Mouse (Mus musculus): Measurements from ENCODE around the gene Tmed4. TPM values are rescaled to one million over a fixed set of nuclear protein-coding genes. Genes with fewer than 3 reads are reported as not detected.
A peak's percentile ranks its signal among the peaks of the same experiment; 100 is the strongest.

Gene Tmed4
- 45.7 and 54.5 TPM in 2 replicates for polyA plus RNA-seq (2012; rRNA removed)

GRCm38 (mm10) chr11:6274387-6275093, at the start of gene Tmed4:
Gene Tmed4, minus strand, starts transcription at chr11:6274870.
- H3K27ac ChIP-seq (ENCODE audit: insufficient read depth, low read length), result peak within 1 kb of the TSS; percentile 46
- peak within 1 kb of the TSS; percentile 87 for H3K4me3 ChIP-seq (ENCODE audit: extremely low read depth, insufficient read depth, insufficient read length)
- H3K36me3 ChIP-seq (ENCODE audit: control insufficient read depth, insufficient read depth, low read length), result peaks cover 5% of the 10 kb centered on the region; the same call in 1 of the 2 replicates
- H3K4me1 ChIP-seq (ENCODE audit: control insufficient read depth, insufficient read depth, insufficient read length), result peaks cover 4% of the 10 kb centered on the region; the same call in 1 of the 2 replicates
- WGBS, result under 1% methylated on average over 39 of the region's 39 CpGs
- no peaks in the 10 kb centered on the region for H3K27me3 ChIP-seq (ENCODE audit: control insufficient read depth, insufficient read depth, low read length)
- peak; percentile 93 to 99 for DNase-seq (ENCODE audit: low read depth in 1 of 2, low spot score in 2 of 2)
- TF ChIP-seq POLR2A (IDR thresholded peaks at IDR 0.05; ENCODE audit: low read depth, low read length), result peak; percentile 93
- TF ChIP-seq CTCF (IDR thresholded peaks at IDR 0.05; ENCODE audit: extremely low read depth, insufficient read depth, insufficient read length, insufficient replicate concordance), result peak; percentile 47; the same call in 1 of the 2 replicates

GRCm38 (mm10) chr11:6323348-6323747, 48.7 kb upstream of the Tmed4 start:
- H3K4me1 ChIP-seq (ENCODE audit: control insufficient read depth, insufficient read depth, insufficient read length), result no peaks in the 10 kb centered on the region
- H3K36me3 ChIP-seq (ENCODE audit: control insufficient read depth, insufficient read depth, low read length), result peaks cover 7% of the 10 kb centered on the region
- no peak for DNase-seq (ENCODE audit: low read depth in 1 of 2, low spot score in 2 of 2)
- TF ChIP-seq POLR2A (IDR thresholded peaks at IDR 0.05; ENCODE audit: low read depth, low read length) (no peak), CTCF (IDR thresholded peaks at IDR 0.05; ENCODE audit: extremely low read depth, insufficient read depth, insufficient read length, insufficient replicate concordance) (no peak)
- H3K27me3 ChIP-seq (ENCODE audit: control insufficient read depth, insufficient read depth, low read length), result no peaks in the 10 kb centered on the region
- 92% methylated on average over 5 of the region's 5 CpGs for WGBS
- no peak overlapping the region for H3K4me3 ChIP-seq (ENCODE audit: extremely low read depth, insufficient read depth, insufficient read length)
- no peak overlapping the region for H3K27ac ChIP-seq (ENCODE audit: insufficient read depth, low read length)

- TF ChIP-seq CTCF (IDR thresholded peaks at IDR 0.05; ENCODE audit: extremely low read depth, insufficient read depth, insufficient read length, insufficient replicate concordance) (no peak), POLR2A (IDR thresholded peaks at IDR 0.05; ENCODE audit: low read depth, low read length) (no peak)
- Histone ChIP-seq H3K4me3 (ENCODE audit: extremely low read depth, insufficient read depth, insufficient read length) (no peak overlapping the region), H3K4me1 (ENCODE audit: control insufficient read depth, insufficient read depth, insufficient read length) (no peaks in the 10 kb centered on the region), H3K27me3 (ENCODE audit: control insufficient read depth, insufficient read depth, low read length) (no peaks in the 10 kb centered on the region), H3K27ac (ENCODE audit: insufficient read depth, low read length) (no peak overlapping the region), H3K36me3 (ENCODE audit: control insufficient read depth, insufficient read depth, low read length) (peaks cover 13% of the 10 kb centered on the region)
- 94% methylated on average over 2 of the region's 2 CpGs for WGBS
- no peak for DNase-seq (ENCODE audit: low read depth in 1 of 2, low spot score in 2 of 2)
Measured at GRCm38 (mm10) chr11:6322086-6322485, 47.4 kb upstream of the Tmed4 start.

GRCm38 (mm10) chr11:6319374-6319773, 44.7 kb upstream of the Tmed4 start:
- TF ChIP-seq POLR2A (IDR thresholded peaks at IDR 0.05; ENCODE audit: low read depth, low read length), result no peak
- no peak for TF ChIP-seq CTCF (IDR thresholded peaks at IDR 0.05; ENCODE audit: extremely low read depth, insufficient read depth, insufficient read length, insufficient replicate concordance)
- peaks cover 30% of the 10 kb centered on the region for H3K36me3 ChIP-seq (ENCODE audit: control insufficient read depth, insufficient read depth, low read length)
- H3K27ac ChIP-seq (ENCODE audit: insufficient read depth, low read length), result no peak overlapping the region
- H3K4me1 ChIP-seq (ENCODE audit: control insufficient read depth, insufficient read depth, insufficient read length), result no peaks in the 10 kb centered on the region
- no peak for DNase-seq (ENCODE audit: low read depth in 1 of 2, low spot score in 2 of 2)
- 41% methylated on average over 2 of the region's 2 CpGs for WGBS
- H3K27me3 ChIP-seq (ENCODE audit: control insufficient read depth, insufficient read depth, low read length), result no peaks in the 10 kb centered on the region
- no peak overlapping the region for H3K4me3 ChIP-seq (ENCODE audit: extremely low read depth, insufficient read depth, insufficient read length)

- H3K4me1 ChIP-seq (ENCODE audit: control insufficient read depth, insufficient read depth, insufficient read length), result no peaks in the 10 kb centered on the region
- peaks cover 36% of the 10 kb centered on the region for H3K36me3 ChIP-seq (ENCODE audit: control insufficient read depth, insufficient read depth, low read length)
- no peak for DNase-seq (ENCODE audit: low read depth in 1 of 2, low spot score in 2 of 2)
- H3K4me3 ChIP-seq (ENCODE audit: extremely low read depth, insufficient read depth, insufficient read length), result no peak overlapping the region
- no peak for TF ChIP-seq CTCF (IDR thresholded peaks at IDR 0.05; ENCODE audit: extremely low read depth, insufficient read depth, insufficient read length, insufficient replicate concordance)
- TF ChIP-seq POLR2A (IDR thresholded peaks at IDR 0.05; ENCODE audit: low read depth, low read length), result no peak
- H3K27me3 ChIP-seq (ENCODE audit: control insufficient read depth, insufficient read depth, low read length), result no peaks in the 10 kb centered on the region
- no peak overlapping the region for H3K27ac ChIP-seq (ENCODE audit: insufficient read depth, low read length)
- WGBS, result 88% methylated on average over 5 of the region's 5 CpGs
Measured at GRCm38 (mm10) chr11:6318559-6318958, 43.9 kb upstream of the Tmed4 start.

- no peak overlapping the region for H3K4me3 ChIP-seq (ENCODE audit: extremely low read depth, insufficient read depth, insufficient read length)
- DNase-seq (ENCODE audit: low read depth in 1 of 2, low spot score in 2 of 2), result no peak
- TF ChIP-seq CTCF (IDR thresholded peaks at IDR 0.05; ENCODE audit: extremely low read depth, insufficient read depth, insufficient read length, insufficient replicate concordance) (no peak), POLR2A (IDR thresholded peaks at IDR 0.05; ENCODE audit: low read depth, low read length) (no peak)
- H3K4me1 ChIP-seq (ENCODE audit: control insufficient read depth, insufficient read depth, insufficient read length), result no peaks in the 10 kb centered on the region
- no peaks in the 10 kb centered on the region for H3K27me3 ChIP-seq (ENCODE audit: control insufficient read depth, insufficient read depth, low read length)
- H3K27ac ChIP-seq (ENCODE audit: insufficient read depth, low read length), result no peak overlapping the region
- 96% methylated on average over 11 of the region's 11 CpGs for WGBS
- H3K36me3 ChIP-seq (ENCODE audit: control insufficient read depth, insufficient read depth, low read length), result peaks cover 37% of the 10 kb centered on the region
Measured at GRCm38 (mm10) chr11:6316821-6317220, 42.2 kb upstream of the Tmed4 start.

GRCm38 (mm10) chr11:6313874-6314406, 39.3 kb upstream of the Tmed4 start:
- Histone ChIP-seq H3K4me1 (ENCODE audit: control insufficient read depth, insufficient read depth, insufficient read length) (no peaks in the 10 kb centered on the region), H3K36me3 (ENCODE audit: control insufficient read depth, insufficient read depth, low read length) (peaks cover 37% of the 10 kb centered on the region), H3K27me3 (ENCODE audit: control insufficient read depth, insufficient read depth, low read length) (no peaks in the 10 kb centered on the region), H3K27ac (ENCODE audit: insufficient read depth, low read length) (no peak overlapping the region), H3K4me3 (ENCODE audit: extremely low read depth, insufficient read depth, insufficient read length) (no peak overlapping the region)
- 61% methylated on average over 7 of the region's 7 CpGs for WGBS
- DNase-seq (ENCODE audit: low read depth in 1 of 2, low spot score in 2 of 2), result no peak
- TF ChIP-seq POLR2A (IDR thresholded peaks at IDR 0.05; ENCODE audit: low read depth, low read length) (no peak), CTCF (IDR thresholded peaks at IDR 0.05; ENCODE audit: extremely low read depth, insufficient read depth, insufficient read length, insufficient replicate concordance) (no peak)
